Mouse (Mus musculus) CD8-positive naive resting alpha-beta T cell, adult 57 days (primary cell): Measurements from ENCODE around the gene Klhl26. TPM values are rescaled to one million over a fixed set of nuclear protein-coding genes. Genes with fewer than 3 reads are reported as not detected.

Experiments
- total RNA-seq: library from RNA; stranded (reverse); gene quantifications from one replicate; pipeline ENCODE4 v1.2.4, GENCODE M21; 2023

Gene Klhl26
- 7.7 TPM for total RNA-seq

GRCm38 (mm10) chr8:70476333-70477268 is at the start of gene Klhl26:
Gene Klhl26, minus strand, starts transcription at chr8:70476968.

GRCm38 (mm10) chr8:70510228-70510915 is 33.6 kb upstream of the Klhl26 start, which contains the start of gene Uba52:
Gene Uba52, minus strand, starts transcription at chr8:70510801.

GRCm38 (mm10) chr8:70506328-70507026 is 29.7 kb upstream of the Klhl26 start, which contains the start of gene Rex1bd:
Gene Rex1bd, minus strand, starts transcription at chr8:70506752.

GRCm38 (mm10) chr8:70492664-70493640 is 16.2 kb upstream of the Klhl26 start, which contains the start of gene Crlf1:
Gene Crlf1, plus strand, starts transcription at chr8:70493158.

GRCm38 (mm10) chr8:70486941-70487520 is 10.3 kb upstream of the Klhl26 start, which contains the start of gene Tmem59l:
Gene Tmem59l, minus strand, starts transcription at chr8:70487358.

GRCm38 (mm10) chr8:70439055-70439847 is 37.5 kb downstream of the Klhl26 start, which contains the start of gene Crtc1:
Gene Crtc1, minus strand, starts transcription at chr8:70439579.

Other genes with a start within 250 kb of the Klhl26 start
- 58.6 TPM for gene Sugp2, start 242.7 kb downstream of the Klhl26 start, total RNA-seq
- 11.6 TPM for gene Armc6, start 242.5 kb downstream of the Klhl26 start, total RNA-seq
- gene Homer3, start 194.1 kb downstream of the Klhl26 start, total RNA-seq: 6.5 TPM
- 90.0 TPM for gene Ddx49, start 174.5 kb downstream of the Klhl26 start, total RNA-seq
- gene Cope, start 174.4 kb downstream of the Klhl26 start, total RNA-seq: 103 TPM
- not detected for gene Cers1, start 161.2 kb downstream of the Klhl26 start, total RNA-seq
- gene Gdf1, start 147.2 kb downstream of the Klhl26 start, total RNA-seq: not detected
- gene Upf1, start 123.7 kb downstream of the Klhl26 start, total RNA-seq: 79.1 TPM
- 1.2 TPM for gene Comp, start 103.4 kb downstream of the Klhl26 start, total RNA-seq
- gene Crtc1, start 37.4 kb downstream of the Klhl26 start, total RNA-seq: 21.6 TPM
- not detected for gene Tmem59l, start 10.4 kb upstream of the Klhl26 start, total RNA-seq
- gene Crlf1, start 16.2 kb upstream of the Klhl26 start, total RNA-seq: not detected
- gene Rex1bd, start 29.8 kb upstream of the Klhl26 start, total RNA-seq: 51.6 TPM
- gene Uba52, start 33.8 kb upstream of the Klhl26 start, total RNA-seq: 3,862 TPM
- gene Fkbp8, start 50.8 kb upstream of the Klhl26 start, total RNA-seq: 240 TPM
- gene Kxd1, start 51.0 kb upstream of the Klhl26 start, total RNA-seq: 61.7 TPM
- 34.7 TPM for gene Ell, start 62.5 kb upstream of the Klhl26 start, total RNA-seq
- gene Isyna1, start 117.4 kb upstream of the Klhl26 start, total RNA-seq: 74.6 TPM
- gene Ssbp4, start 131.9 kb upstream of the Klhl26 start, total RNA-seq: 116 TPM
- gene Lrrc25, start 139.2 kb upstream of the Klhl26 start, total RNA-seq: 1.8 TPM
- gene Gdf15, start 155.5 kb upstream of the Klhl26 start, total RNA-seq: 0.89 TPM
- gene Pgpep1, start 183.4 kb upstream of the Klhl26 start, total RNA-seq: 2.4 TPM
- gene Lsm4, start 196.3 kb upstream of the Klhl26 start, total RNA-seq: 138 TPM
- 1,886 TPM for gene Jund, start 222.0 kb upstream of the Klhl26 start, total RNA-seq
- 7.8 TPM for gene Iqcn, start 226.5 kb upstream of the Klhl26 start, total RNA-seq
- gene Gm3336, start 241.6 kb upstream of the Klhl26 start, total RNA-seq: not detected
- gene Pde4c, start 246.8 kb upstream of the Klhl26 start, total RNA-seq: 0.55 TPM